Mouse (Mus musculus) cortical plate, adult 2 months (tissue): ENCODE results near the gene Pigk.

Experiments used
- CTCF ChIP-seq: fragments of 200-500 bp; IDR thresholded peaks from 2 replicates; pipeline ENCODE4 v1.5.1; 2011; ENCODE audit warnings: mild to moderate bottlenecking, control low read depth, low read length; ENCODE audit not compliant: insufficient read depth; ENCODE audit errors: extremely low read depth
- POLR2A ChIP-seq: fragments of 200-500 bp; IDR thresholded peaks from 2 replicates; pipeline ENCODE4 v1.6.1; 2011; ENCODE audit warnings: mild to moderate bottlenecking, low read length, control low read depth; ENCODE audit not compliant: insufficient read depth; ENCODE audit errors: extremely low read depth

- TF ChIP-seq CTCF = no peak
- TF ChIP-seq POLR2A = no peak
These were observed 230.9 kb downstream of the Pigk start for GRCm38 (mm10) chr3:152944766-152945165.
